Mouse (Mus musculus) embryonic fibroblast, embryonic 13.5 days (primary cell): Measurements from ENCODE around the gene Ccr7.

Source experiments
- CTCF ChIP-seq: IDR thresholded peaks from 2 replicates; pipeline ENCODE4 v1.5.1; 2011; ENCODE audit warnings: mild to moderate bottlenecking, control low read depth, low read length, moderate library complexity, borderline replicate concordance; ENCODE audit not compliant: insufficient read depth
- POLR2A ChIP-seq: IDR thresholded peaks from 2 replicates; pipeline ENCODE4 v1.6.1; 2011; ENCODE audit warnings: low read depth, mild to moderate bottlenecking, control low read depth, low read length, moderate library complexity

DNA sequence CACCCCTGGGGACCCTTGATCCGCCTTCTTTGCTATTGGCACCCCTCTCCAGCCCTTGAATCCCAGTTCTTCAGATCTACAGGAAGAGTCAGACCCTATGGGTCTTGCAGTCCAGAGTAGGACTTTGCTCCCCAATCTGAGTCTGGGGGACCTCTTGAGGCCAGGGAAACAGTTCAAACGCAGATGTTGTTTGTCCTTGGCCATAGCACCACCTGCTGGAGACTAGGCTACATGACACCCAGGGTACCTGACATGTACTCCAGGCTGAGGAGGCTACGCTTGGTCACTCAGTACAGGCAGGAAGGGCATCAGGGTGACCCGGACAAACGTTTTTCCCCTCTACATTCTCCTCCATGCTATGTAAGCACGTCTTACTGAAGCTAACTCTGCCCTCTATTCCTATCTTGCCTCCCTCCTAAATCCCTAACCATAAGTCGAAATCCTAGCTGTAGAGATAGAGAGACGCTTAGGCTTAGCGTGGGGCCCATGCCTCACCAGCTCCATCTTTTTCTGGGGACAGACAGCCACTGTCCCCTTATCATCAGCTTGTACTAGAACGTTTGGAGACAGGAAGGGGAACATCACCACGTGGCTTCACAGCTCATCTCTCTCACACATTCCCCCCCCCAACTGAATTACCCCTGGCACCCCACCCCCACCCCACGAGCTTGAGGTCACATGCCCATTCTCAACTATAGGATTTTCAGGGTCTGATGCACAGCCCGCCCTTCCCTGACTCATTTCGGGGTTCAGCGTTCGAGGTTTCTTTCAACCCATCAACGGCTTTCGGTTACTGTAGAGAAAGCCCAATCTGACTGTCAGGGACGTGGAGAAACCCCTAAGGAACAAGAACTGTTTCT is 4.7 kb downstream of the Ccr7 start:
- TF ChIP-seq POLR2A (no peak), CTCF (peak; percentile 94)
